Mouse (Mus musculus) small intestine, adult 2 months (tissue): Measurements from ENCODE around the gene Rrm1. TPM values are rescaled to one million over a fixed set of nuclear protein-coding genes. Genes with fewer than 3 reads are reported as not detected.
A peak's percentile ranks its signal among the peaks of the same experiment; 100 is the strongest.
"Not testable (repeated sequence)": the region's sequence is repeated elsewhere in the genome, so short reads cannot be mapped to it uniquely, and the experiment has no call there.

Experiments used
- H3K27ac ChIP-seq: fragments of 200-500 bp; 2 replicates; pipeline ENCODE4 v1.5.1; 2012; ENCODE audit warnings: low read depth, low read length, control low read depth, inconsistent platforms; ENCODE audit not compliant: insufficient read depth
- H3K27me3 ChIP-seq: fragments of 200-500 bp; 2 replicates; pipeline ENCODE4 v1.6.1; 2012; ENCODE audit warnings: mild to moderate bottlenecking, moderate library complexity, low read length, inconsistent platforms; ENCODE audit not compliant: control insufficient read depth, insufficient read depth
- H3K36me3 ChIP-seq: fragments of 200-500 bp; 2 replicates; pipeline ENCODE4 v1.6.1; 2012; ENCODE audit warnings: mild to moderate bottlenecking, low read length, control low read depth, inconsistent platforms; ENCODE audit not compliant: control insufficient read depth, insufficient read depth
- H3K4me1 ChIP-seq: fragments of 200-500 bp; 2 replicates; pipeline ENCODE4 v1.6.1; 2012; ENCODE audit warnings: low read length, inconsistent platforms, mixed read lengths; ENCODE audit not compliant: control insufficient read depth, insufficient read depth, insufficient read length
- H3K4me3 ChIP-seq: fragments of 200-500 bp; 2 replicates; pipeline ENCODE4 v1.5.1; 2012; ENCODE audit warnings: low read depth, mild to moderate bottlenecking, control low read depth, inconsistent platforms, low read length, moderate library complexity
- CTCF ChIP-seq: fragments of 200-500 bp; IDR thresholded peaks from 2 replicates; pipeline ENCODE4 v1.5.1; 2012; ENCODE audit warnings: low read depth, mild to moderate bottlenecking, control low read depth, inconsistent platforms, low read length, moderate library complexity, mixed read lengths; ENCODE audit not compliant: insufficient replicate concordance, insufficient read length; ENCODE audit errors: extremely low read depth
- POLR2A ChIP-seq: fragments of 200-500 bp; IDR thresholded peaks from 2 replicates; pipeline ENCODE4 v1.6.1; 2012; ENCODE audit warnings: low read depth, mild to moderate bottlenecking, control low read depth, inconsistent platforms, low read length, moderate library complexity
- WGBS: fragments of 180-500 bp; shearing (Covaris S2); methylation state at CpG from one replicate; pipeline ENCODE4 v1.1.7; 2018; 5-methylcytosine and 5-hydroxymethylcytosine counted together
- polyA plus RNA-seq: library from polyadenylated mRNA; depleted of rRNA; stranded (reverse); fragments of >200 nt; gene quantifications from 2 replicates; pipeline ENCODE4 v1.2.3, GENCODE M21; 2012

Rrm1 gene
- polyA plus RNA-seq, 1 experiment, result 4.0 TPM

GRCm38 (mm10) chr7:102488161-102488560 lies 46.7 kb downstream of the Rrm1 start, which contains the start of gene Olfr544:
Olfr544 (minus strand) TSS chr7:102488313.
- TF ChIP-seq CTCF, result no peak
- no peak for TF ChIP-seq POLR2A
- Histone ChIP-seq H3K36me3 (no peaks in the 10 kb centered on the region), H3K4me1 (no peaks in the 10 kb centered on the region), H3K27ac (no peak within 1 kb of the TSS), H3K27me3 (no peaks in the 10 kb centered on the region), H3K4me3 (no peak within 1 kb of the TSS)
- 48% methylated on average over 1 of the region's 1 CpGs for WGBS

GRCm38 (mm10) chr7:102494416-102494815 lies 52.9 kb downstream of the Rrm1 start:
- not testable (repeated sequence) for H3K36me3 ChIP-seq, H3K27ac ChIP-seq, H3K4me3 ChIP-seq, H3K27me3 ChIP-seq, H3K4me1 ChIP-seq
- WGBS, result 44% methylated on average over 7 of the region's 7 CpGs

GRCm38 (mm10) chr7:102499473-102499872 lies 58.0 kb downstream of the Rrm1 start, which contains the start of gene Olfr545:
Olfr545 (minus strand) TSS chr7:102499573.
- Histone ChIP-seq H3K27ac (no peak within 1 kb of the TSS), H3K27me3 (no peaks in the 10 kb centered on the region; the same call in 1 of the 2 replicates), H3K4me3 (no peak within 1 kb of the TSS), H3K4me1 (no peaks in the 10 kb centered on the region), H3K36me3 (no peaks in the 10 kb centered on the region)
- 56% methylated on average over 3 of the region's 3 CpGs for WGBS
- no peak for TF ChIP-seq CTCF
- no peak for TF ChIP-seq POLR2A

- Histone ChIP-seq H3K27me3 (no peaks in the 10 kb centered on the region; the same call in 1 of the 2 replicates), H3K27ac (no peak overlapping the region), H3K4me1 (no peaks in the 10 kb centered on the region), H3K36me3 (no peaks in the 10 kb centered on the region), H3K4me3 (no peak overlapping the region)
- no peak for TF ChIP-seq CTCF
- no peak for TF ChIP-seq POLR2A
- 69% methylated on average over 5 of the region's 5 CpGs for WGBS
Measured at GRCm38 (mm10) chr7:102501986-102502385, 60.5 kb downstream of the Rrm1 start.

GRCm38 (mm10) chr7:102506848-102507247 lies 65.4 kb downstream of the Rrm1 start:
- H3K4me3 ChIP-seq, result no peak overlapping the region
- TF ChIP-seq CTCF (peak; percentile 74; the same call in 1 of the 2 replicates), POLR2A (no peak)
- no peak overlapping the region for H3K27ac ChIP-seq
- no peaks in the 10 kb centered on the region for H3K4me1 ChIP-seq
- no peaks in the 10 kb centered on the region for H3K27me3 ChIP-seq
- 35% methylated on average over 3 of the region's 3 CpGs for whole genome bisulfite sequencing
- no peaks in the 10 kb centered on the region for H3K36me3 ChIP-seq

- Histone ChIP-seq H3K4me1 (no peaks in the 10 kb centered on the region; the same call in 1 of the 2 replicates), H3K27ac (no peak overlapping the region), H3K36me3 (no peaks in the 10 kb centered on the region), H3K27me3 (no peaks in the 10 kb centered on the region), H3K4me3 (no peak overlapping the region)
- 87% methylated on average over 9 of the region's 9 CpGs for WGBS
- TF ChIP-seq CTCF (no peak), POLR2A (no peak)
Measured at GRCm38 (mm10) chr7:102508066-102508465, 66.6 kb downstream of the Rrm1 start.

- Histone ChIP-seq H3K27me3 (no peaks in the 10 kb centered on the region), H3K4me1 (no peaks in the 10 kb centered on the region; the same call in 1 of the 2 replicates), H3K27ac (no peak overlapping the region), H3K36me3 (no peaks in the 10 kb centered on the region), H3K4me3 (no peak overlapping the region)
- no peak for TF ChIP-seq CTCF
- no peak for TF ChIP-seq POLR2A
- WGBS, result 81% methylated on average over 6 of the region's 6 CpGs
Measured at GRCm38 (mm10) chr7:102508666-102509065, 67.2 kb downstream of the Rrm1 start.

GRCm38 (mm10) chr7:102509726-102510125 lies 68.2 kb downstream of the Rrm1 start:
- Histone ChIP-seq H3K27ac (no peak overlapping the region), H3K36me3 (no peaks in the 10 kb centered on the region), H3K27me3 (no peaks in the 10 kb centered on the region), H3K4me3 (no peak overlapping the region), H3K4me1 (no peaks in the 10 kb centered on the region; the same call in 1 of the 2 replicates)
- TF ChIP-seq POLR2A, result no peak
- no peak for TF ChIP-seq CTCF
- 83% methylated on average over 7 of the region's 7 CpGs for WGBS
